Mouse (Mus musculus) midbrain, embryonic 14.5 days (tissue): ENCODE results near the gene Lama5. TPM values are rescaled to one million over a fixed set of nuclear protein-coding genes. Genes with fewer than 3 reads are reported as not detected.
A peak's percentile ranks its signal among the peaks of the same experiment; 100 is the strongest.
"Not testable (repeated sequence)": the region's sequence is repeated elsewhere in the genome, so short reads cannot be mapped to it uniquely, and the experiment has no call there.

Source experiments
- ATAC-seq: fragments of 200-750 bp; cut with Nextera tagmentation; 2 replicates; pipeline ENCODE4 v1.8.0; 2017; ENCODE audit warnings: moderate number of reproducible peaks, moderate library complexity; ENCODE audit not compliant: low FRiP score, low TSS enrichment
- DNase-seq: peaks from one replicate; pipeline ENCODE4 v3.0.0-alpha.2; 2015
- H3K27ac ChIP-seq: fragments of 300-500 bp; sonication (generic); replicated peaks from 2 replicates; pipeline ENCODE4 v1.5.1; 2014; ENCODE audit warnings: mild to moderate bottlenecking, low read depth, low read length, moderate library complexity
- H3K27me3 ChIP-seq: fragments of 300-500 bp; sonication (generic); 2 replicates; pipeline ENCODE4 v1.6.1; 2014; ENCODE audit warnings: low read length, control low read depth, mixed read lengths; ENCODE audit not compliant: control insufficient read depth, insufficient read depth
- H3K36me3 ChIP-seq: fragments of 300-500 bp; sonication (generic); 2 replicates; pipeline ENCODE4 v1.6.1; 2014; ENCODE audit warnings: low read length, control low read depth; ENCODE audit not compliant: control insufficient read depth, insufficient read depth
- H3K4me1 ChIP-seq: fragments of 300-500 bp; sonication (generic); 2 replicates; pipeline ENCODE4 v1.6.1; 2014; ENCODE audit warnings: mild to moderate bottlenecking, antibody characterized with exemption, low read length, control low read depth; ENCODE audit not compliant: control insufficient read depth, insufficient read depth
- H3K4me2 ChIP-seq: fragments of 300-500 bp; sonication (generic); 2 replicates; pipeline ENCODE4 v1.6.1; 2014; ENCODE audit warnings: mild to moderate bottlenecking, low read length, moderate library complexity
- H3K4me3 ChIP-seq: fragments of 300-500 bp; sonication (generic); replicated peaks from 2 replicates; pipeline ENCODE4 v1.5.1; 2014; ENCODE audit warnings: low read depth, low read length
- H3K9ac ChIP-seq: fragments of 300-500 bp; sonication (generic); replicated peaks from 2 replicates; pipeline ENCODE4 v1.6.1; 2014; ENCODE audit warnings: mild to moderate bottlenecking, low read length, moderate library complexity
- H3K9me3 ChIP-seq: fragments of 300-500 bp; sonication (generic); 2 replicates; pipeline ENCODE4 v1.6.1; 2016; ENCODE audit warnings: low read length, control low read depth, mixed read lengths; ENCODE audit not compliant: control insufficient read depth
- WGBS: fragments of 180-500 bp; shearing (Covaris S2); extraction: QIAGEN DNeasy Blood & Tissue Kit; methylation state at CpG from one replicate; pipeline ENCODE4 v1.1.7; 2014; 5-methylcytosine and 5-hydroxymethylcytosine counted together
- polyA plus RNA-seq: library from polyadenylated mRNA; unstranded; fragments of >200 nt; fragmentation: Nextera tagmentation; extraction: Ambion mirVana; gene quantifications from 2 replicates; pipeline ENCODE4 v1.2.1, GENCODE M21; 2014

Gene Lama5
- polyA plus RNA-seq, 1 experiment from 2014 or later, result 1.8 TPM

- Histone ChIP-seq H3K27ac (no peak overlapping the region), H3K4me2 (no peak overlapping the region), H3K36me3 (peaks cover 4% of the 10 kb centered on the region; the same call in 1 of the 2 replicates), H3K27me3 (no peaks in the 10 kb centered on the region), H3K4me1 (no peaks in the 10 kb centered on the region), H3K9me3 (no peaks in the 10 kb centered on the region), H3K4me3 (no peak overlapping the region), H3K9ac (no peak overlapping the region)
- 90% methylated on average over 24 of the region's 24 CpGs for WGBS
- ATAC-seq (no peak), DNase-seq (no peak)
Measured at GRCm38 (mm10) chr2:180184011-180184751, 41.5 kb downstream of the Lama5 start.

GRCm38 (mm10) chr2:180181542-180181941, 44.1 kb downstream of the Lama5 start:
- Histone ChIP-seq H3K27ac (no peak overlapping the region), H3K4me1 (no peaks in the 10 kb centered on the region), H3K27me3 (no peaks in the 10 kb centered on the region), H3K36me3 (peaks cover 30% of the 10 kb centered on the region), H3K9ac (no peak overlapping the region), H3K9me3 (no peaks in the 10 kb centered on the region), H3K4me3 (no peak overlapping the region), H3K4me2 (no peak overlapping the region)
- WGBS, result 90% methylated on average over 9 of the region's 9 CpGs
- DNase-seq (no peak), ATAC-seq (no peak)

GRCm38 (mm10) chr2:180175725-180176124, 49.9 kb downstream of the Lama5 start:
- no peak overlapping the region for H3K4me2 ChIP-seq
- no peak for DNase-seq
- H3K9ac ChIP-seq, result no peak overlapping the region
- no peaks in the 10 kb centered on the region for H3K9me3 ChIP-seq
- peaks cover 14% of the 10 kb centered on the region for H3K4me1 ChIP-seq
- 92% methylated on average over 7 of the region's 7 CpGs for WGBS
- no peak for ATAC-seq
- H3K27me3 ChIP-seq, result no peaks in the 10 kb centered on the region
- H3K36me3 ChIP-seq, result peaks cover 67% of the 10 kb centered on the region
- H3K4me3 ChIP-seq, result no peak overlapping the region
- no peak overlapping the region for H3K27ac ChIP-seq

DNA sequence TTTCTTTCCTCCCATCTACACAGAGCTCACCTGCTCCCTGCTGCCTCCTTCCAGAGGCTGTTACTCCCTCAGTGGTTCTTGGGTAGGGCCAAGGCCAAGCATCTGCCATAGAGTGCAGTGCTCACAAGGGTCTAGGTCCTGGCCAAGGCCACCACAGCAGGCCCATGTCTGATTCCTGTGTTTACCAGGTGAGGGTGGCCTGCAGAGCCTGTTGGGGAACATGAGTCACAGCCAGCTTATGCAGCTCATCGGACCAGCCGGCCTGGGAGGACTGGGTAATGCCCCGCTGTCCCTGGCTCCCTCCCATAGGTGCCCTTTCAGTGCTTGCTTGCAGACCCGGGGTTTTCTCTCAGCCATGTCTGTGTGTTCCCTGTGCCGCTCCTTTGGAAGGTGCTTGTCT, 51.5 kb downstream of the Lama5 start:
- H3K4me2 ChIP-seq, result no peak overlapping the region
- no peaks in the 10 kb centered on the region for H3K27me3 ChIP-seq
- peaks cover 62% of the 10 kb centered on the region for H3K36me3 ChIP-seq
- no peak overlapping the region for H3K27ac ChIP-seq
- WGBS, result 95% methylated on average over 5 of the region's 5 CpGs
- no peak overlapping the region for H3K9ac ChIP-seq
- ATAC-seq (no peak), DNase-seq (no peak)
- no peak overlapping the region for H3K4me3 ChIP-seq
- peaks cover 14% of the 10 kb centered on the region for H3K4me1 ChIP-seq
- no peaks in the 10 kb centered on the region for H3K9me3 ChIP-seq

GRCm38 (mm10) chr2:180173711-180174110, 51.9 kb downstream of the Lama5 start:
- not testable (repeated sequence) for H3K27ac ChIP-seq, ATAC-seq, H3K27me3 ChIP-seq, H3K9me3 ChIP-seq, H3K9ac ChIP-seq, H3K4me2 ChIP-seq, DNase-seq, H3K4me3 ChIP-seq
- H3K4me1 ChIP-seq, result peaks cover 14% of the 10 kb centered on the region
- peaks cover 58% of the 10 kb centered on the region for H3K36me3 ChIP-seq
- 93% methylated on average over 8 of the region's 8 CpGs for WGBS

GRCm38 (mm10) chr2:180173163-180173562, 52.5 kb downstream of the Lama5 start:
- Histone ChIP-seq H3K4me2 (peak overlapping the region; percentile 79), H3K4me1 (peaks cover 14% of the 10 kb centered on the region), H3K27me3 (no peaks in the 10 kb centered on the region), H3K4me3 (peak overlapping the region; percentile 94; the same call in 1 of the 2 replicates), H3K9ac (no peak overlapping the region), H3K27ac (no peak overlapping the region), H3K9me3 (no peaks in the 10 kb centered on the region), H3K36me3 (peaks cover 53% of the 10 kb centered on the region)
- WGBS, result 89% methylated on average over 4 of the region's 4 CpGs
- DNase-seq (no peak), ATAC-seq (no peak)

DNA sequence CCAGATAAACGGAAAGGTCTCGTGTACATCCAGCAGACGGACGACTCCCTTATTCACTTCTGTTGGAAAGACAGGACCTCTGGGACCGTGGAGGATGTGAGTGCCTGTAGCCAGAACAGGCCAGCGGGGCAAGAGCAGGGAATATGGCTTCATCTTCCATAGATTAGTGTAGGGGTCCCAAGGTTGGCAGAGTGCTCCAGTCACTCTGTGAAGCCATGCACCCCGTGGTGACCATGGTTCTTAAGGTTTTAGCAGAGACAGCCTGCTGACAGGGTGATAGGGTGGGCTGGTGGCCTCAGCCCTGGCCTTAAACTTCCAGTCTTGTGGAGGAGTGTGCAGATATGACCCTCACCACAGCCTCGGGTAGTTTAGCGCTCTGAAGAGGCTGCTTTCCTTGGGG, 53.5 kb downstream of the Lama5 start:
- 7% methylated on average over 9 of the region's 9 CpGs for WGBS
- Histone ChIP-seq H3K4me2 (peak overlapping the region; percentile 79), H3K9me3 (no peaks in the 10 kb centered on the region), H3K4me3 (peak overlapping the region; percentile 94), H3K4me1 (peaks cover 14% of the 10 kb centered on the region), H3K27me3 (no peaks in the 10 kb centered on the region), H3K36me3 (peaks cover 42% of the 10 kb centered on the region), H3K9ac (peak overlapping the region; percentile 96), H3K27ac (no peak overlapping the region)
- ATAC-seq (no peak), DNase-seq (no peak)

GRCm38 (mm10) chr2:180171522-180172070, 54.1 kb downstream of the Lama5 start:
- WGBS, result under 1% methylated on average over 74 of the region's 80 CpGs
- Histone ChIP-seq H3K27ac (peak overlapping the region; percentile 94), H3K4me2 (peak overlapping the region; percentile 79), H3K9me3 (no peaks in the 10 kb centered on the region), H3K36me3 (peaks cover 37% of the 10 kb centered on the region), H3K27me3 (no peaks in the 10 kb centered on the region), H3K4me1 (peaks cover 14% of the 10 kb centered on the region), H3K9ac (peak overlapping the region; percentile 96), H3K4me3 (peak overlapping the region; percentile 94)
- peak; percentile 72 for ATAC-seq
- peak; percentile 74 for DNase-seq
